Mouse (Mus musculus): ENCODE data around the gene Nab2. TPM values are rescaled to one million over a fixed set of nuclear protein-coding genes. Genes with fewer than 3 reads are reported as not detected.

Nab2 gene
- polyA plus RNA-seq, 1 experiment = 79.2 TPM

DNA sequence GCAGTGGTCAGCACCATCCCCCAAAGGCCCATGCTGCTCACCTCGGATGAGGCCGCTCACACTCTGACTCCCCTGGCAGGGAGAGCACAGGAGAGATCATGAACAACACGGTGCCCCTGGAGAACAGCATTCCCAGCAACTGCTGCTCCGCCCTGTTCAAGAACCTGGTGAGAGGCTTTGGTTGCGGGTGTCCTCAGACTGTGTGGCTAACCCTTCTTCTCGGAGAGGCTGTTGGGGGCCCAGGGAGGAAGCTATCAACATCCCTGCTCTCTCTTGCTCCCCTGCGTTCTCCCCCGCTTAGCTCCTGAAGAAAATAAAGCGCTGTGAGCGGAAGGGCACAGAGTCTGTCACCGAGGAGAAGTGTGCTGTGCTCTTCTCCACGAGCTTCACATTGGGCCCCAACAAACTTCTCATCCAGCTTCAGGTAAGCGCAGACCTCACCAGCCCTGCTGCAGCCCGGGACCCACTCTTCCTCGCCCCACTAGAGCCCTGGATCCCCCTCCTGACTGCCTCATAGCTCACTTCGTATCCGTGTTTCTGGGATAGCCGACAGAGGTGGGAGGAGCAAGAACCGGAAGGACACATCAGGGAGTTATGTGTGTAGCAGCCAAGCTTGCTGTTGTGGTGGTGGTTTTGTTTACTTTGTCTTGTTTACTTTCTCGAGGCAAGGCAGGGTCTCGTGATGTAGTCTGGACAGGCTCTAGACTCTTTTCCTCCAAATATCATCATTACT is 15.3 kb downstream of the Nab2 start:
- Histone ChIP-seq H3K36me3 (ENCODE audit: control insufficient read depth, insufficient read depth, low read length) (peaks cover 66% of the 10 kb centered on the region), H3K27ac (ENCODE audit: control insufficient read depth, insufficient read depth, low read length) (no peak overlapping the region), H3K4me1 (replicated peaks; ENCODE audit: control insufficient read depth, insufficient read depth, low read length) (peaks cover 9% of the 10 kb centered on the region), H3K27me3 (ENCODE audit: control insufficient read depth, insufficient read depth, low read length) (no peaks in the 10 kb centered on the region), H3K4me3 (ENCODE audit: control insufficient read depth, insufficient read depth, low read length) (no peak overlapping the region)
- no peak for DNase-seq
- 93% methylated on average over 21 of the region's 21 CpGs for WGBS
- TF ChIP-seq CTCF (IDR thresholded peaks at IDR 0.05; ENCODE audit: borderline replicate concordance, control insufficient read depth, extremely low read depth, insufficient read depth, low read length, poor library complexity) = no peak
- no peak for TF ChIP-seq POLR2A (IDR thresholded peaks at IDR 0.05; ENCODE audit: control insufficient read depth, extremely low read depth, insufficient read depth, low read length, poor library complexity)

DNA sequence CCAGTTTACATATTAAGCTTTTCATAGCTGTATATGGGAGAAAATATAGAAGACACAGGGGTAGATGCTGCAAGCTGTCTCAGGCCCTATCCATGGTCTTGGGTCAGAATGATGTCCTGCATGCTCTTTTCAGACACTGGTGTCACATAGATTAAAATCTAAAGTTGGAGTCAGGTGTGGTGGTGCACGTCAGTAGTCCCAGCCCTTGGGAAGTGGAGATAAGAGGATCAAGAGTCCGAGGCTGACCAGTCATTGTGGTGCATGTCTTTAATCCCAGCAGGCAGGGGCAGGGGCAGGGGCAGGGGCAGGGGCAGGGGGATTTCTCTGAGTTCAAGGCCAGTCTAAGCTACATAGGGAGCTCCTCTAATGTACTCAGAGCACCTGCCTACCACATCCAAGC is 22.6 kb downstream of the Nab2 start:
- Histone ChIP-seq H3K4me3 (ENCODE audit: control insufficient read depth, insufficient read depth, low read length) (no peak overlapping the region), H3K36me3 (ENCODE audit: control insufficient read depth, insufficient read depth, low read length) (peaks cover 27% of the 10 kb centered on the region), H3K27ac (ENCODE audit: control insufficient read depth, insufficient read depth, low read length) (no peak overlapping the region), H3K4me1 (replicated peaks; ENCODE audit: control insufficient read depth, insufficient read depth, low read length) (peaks cover 15% of the 10 kb centered on the region), H3K27me3 (ENCODE audit: control insufficient read depth, insufficient read depth, low read length) (no peaks in the 10 kb centered on the region)
- no peak for DNase-seq
- 95% methylated on average over 2 of the region's 2 CpGs for WGBS
- TF ChIP-seq POLR2A (IDR thresholded peaks at IDR 0.05; ENCODE audit: control insufficient read depth, extremely low read depth, insufficient read depth, low read length, poor library complexity) = no peak
- no peak for TF ChIP-seq CTCF (IDR thresholded peaks at IDR 0.05; ENCODE audit: borderline replicate concordance, control insufficient read depth, extremely low read depth, insufficient read depth, low read length, poor library complexity)

GRCm38 (mm10) chr10:127643553-127644238 is 24.7 kb downstream of the Nab2 start:
- under 1% methylated on average over 25 of the region's 25 CpGs for WGBS
- Histone ChIP-seq H3K27me3 (ENCODE audit: control insufficient read depth, insufficient read depth, low read length) (no peaks in the 10 kb centered on the region), H3K4me3 (ENCODE audit: control insufficient read depth, insufficient read depth, low read length) (peak overlapping the region; percentile 86), H3K36me3 (ENCODE audit: control insufficient read depth, insufficient read depth, low read length) (peaks cover 12% of the 10 kb centered on the region; the same call in 1 of the 2 replicates), H3K27ac (ENCODE audit: control insufficient read depth, insufficient read depth, low read length) (peak overlapping the region; percentile 92), H3K4me1 (replicated peaks; ENCODE audit: control insufficient read depth, insufficient read depth, low read length) (peaks cover 15% of the 10 kb centered on the region)
- TF ChIP-seq CTCF (IDR thresholded peaks at IDR 0.05; ENCODE audit: borderline replicate concordance, control insufficient read depth, extremely low read depth, insufficient read depth, low read length, poor library complexity) (no peak), POLR2A (IDR thresholded peaks at IDR 0.05; ENCODE audit: control insufficient read depth, extremely low read depth, insufficient read depth, low read length, poor library complexity) (no peak)
- DNase-seq = peak; percentile 86

DNA sequence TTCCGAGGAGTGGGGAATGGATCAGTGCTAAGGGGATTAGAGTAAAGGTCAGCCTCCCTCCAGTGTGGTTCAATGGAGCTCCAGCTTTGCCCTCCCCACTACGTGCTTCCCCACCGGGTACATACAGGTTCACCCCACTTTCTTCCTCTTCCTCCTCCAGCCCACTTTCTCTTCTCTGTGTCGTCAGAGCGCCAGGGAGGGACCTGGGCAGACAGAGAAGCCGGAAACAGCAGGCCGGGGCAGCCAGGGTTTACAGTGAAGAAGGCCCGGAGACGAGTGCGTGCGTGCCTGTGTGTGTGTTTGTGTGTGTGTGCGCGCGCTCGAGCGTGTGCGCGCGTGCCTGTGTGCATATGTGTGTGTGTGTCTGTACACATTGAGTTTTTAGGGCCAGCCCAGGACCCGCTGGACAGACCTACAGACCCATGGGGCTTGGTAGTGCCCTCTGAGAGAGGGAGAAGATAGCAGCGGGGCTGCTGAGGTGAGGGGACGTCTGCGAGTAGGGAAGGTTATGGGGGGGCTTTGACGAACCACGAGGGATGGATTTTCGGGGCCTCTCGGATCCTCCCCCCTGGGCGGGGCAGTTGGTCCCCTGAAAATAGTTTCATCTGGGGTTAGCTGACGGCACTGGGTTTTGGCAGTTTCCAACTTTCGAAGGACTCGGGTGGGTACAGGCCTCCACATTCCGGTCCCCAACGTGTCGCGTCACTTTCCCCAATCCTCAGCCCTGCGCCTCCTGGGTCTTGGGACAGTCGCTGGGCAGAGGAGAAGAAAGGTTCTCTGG is 25.4 kb downstream of the Nab2 start, which contains the start of gene Stat6:
Gene Stat6 (plus strand): TSS at position 215 of the 781 bp plus-strand sequence.
- DNase-seq = peak; percentile 88
- peak within 1 kb of the TSS; percentile 86 for H3K4me3 ChIP-seq (ENCODE audit: control insufficient read depth, insufficient read depth, low read length)
- peaks cover 15% of the 10 kb centered on the region for H3K4me1 ChIP-seq (replicated peaks; ENCODE audit: control insufficient read depth, insufficient read depth, low read length)
- under 1% methylated on average over 37 of the region's 37 CpGs for WGBS
- TF ChIP-seq CTCF (IDR thresholded peaks at IDR 0.05; ENCODE audit: borderline replicate concordance, control insufficient read depth, extremely low read depth, insufficient read depth, low read length, poor library complexity) = no peak
- peak; percentile 79; the same call in 1 of the 2 replicates for TF ChIP-seq POLR2A (IDR thresholded peaks at IDR 0.05; ENCODE audit: control insufficient read depth, extremely low read depth, insufficient read depth, low read length, poor library complexity)
- H3K36me3 ChIP-seq (ENCODE audit: control insufficient read depth, insufficient read depth, low read length) = peaks cover 8% of the 10 kb centered on the region; the same call in 1 of the 2 replicates
- H3K27ac ChIP-seq (ENCODE audit: control insufficient read depth, insufficient read depth, low read length) = peak within 1 kb of the TSS; percentile 92
- H3K27me3 ChIP-seq (ENCODE audit: control insufficient read depth, insufficient read depth, low read length) = no peaks in the 10 kb centered on the region

DNA sequence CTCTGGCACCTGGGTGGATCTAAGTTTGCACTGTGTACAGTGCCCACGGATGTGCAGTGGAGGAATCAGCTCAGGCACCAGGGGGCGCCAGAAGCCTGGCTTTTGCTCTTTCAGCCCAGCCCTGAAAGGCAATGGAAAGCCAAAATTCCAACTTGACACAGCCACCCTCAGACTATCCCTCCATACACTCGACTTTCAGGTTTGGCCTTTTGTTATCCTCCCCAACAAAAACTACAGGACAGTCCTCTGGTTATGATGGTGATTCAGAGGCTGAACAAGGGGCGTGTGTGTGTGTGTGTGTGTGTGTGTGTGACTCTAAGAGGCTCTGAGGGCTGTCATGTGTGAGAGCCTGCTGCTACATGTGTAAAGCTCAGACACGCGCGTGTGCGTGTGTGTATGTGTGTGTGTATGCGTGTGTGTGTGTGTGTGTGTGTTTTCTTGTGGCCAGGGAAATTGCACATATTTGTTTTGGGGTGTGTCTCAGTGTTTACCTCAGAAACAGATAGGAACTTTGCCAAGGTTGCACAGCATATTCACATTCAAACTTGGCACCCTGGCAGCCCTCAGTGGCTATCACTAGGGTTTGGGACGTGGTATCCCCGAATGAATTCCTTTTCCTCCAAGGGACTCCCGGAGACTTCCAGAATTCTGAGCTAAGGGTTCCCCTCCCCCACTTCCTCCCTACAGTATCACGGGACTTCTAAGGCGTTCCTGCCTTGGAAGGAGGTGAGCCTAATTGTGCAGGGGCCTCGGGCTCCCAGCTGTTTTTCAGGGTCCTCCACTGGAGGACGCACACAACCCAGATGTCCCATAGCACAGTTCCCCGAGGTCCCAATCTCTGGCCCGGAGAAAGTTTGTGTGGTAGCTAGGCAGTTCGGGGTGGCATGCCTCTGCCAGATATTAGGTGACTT is 26.3 kb downstream of the Nab2 start:
- no peaks in the 10 kb centered on the region for H3K27me3 ChIP-seq (ENCODE audit: control insufficient read depth, insufficient read depth, low read length)
- under 1% methylated on average over 19 of the region's 19 CpGs for WGBS
- H3K36me3 ChIP-seq (ENCODE audit: control insufficient read depth, insufficient read depth, low read length) = no peaks in the 10 kb centered on the region
- H3K4me3 ChIP-seq (ENCODE audit: control insufficient read depth, insufficient read depth, low read length) = peak overlapping the region; percentile 86
- DNase-seq = peak; percentile 89
- TF ChIP-seq CTCF (IDR thresholded peaks at IDR 0.05; ENCODE audit: borderline replicate concordance, control insufficient read depth, extremely low read depth, insufficient read depth, low read length, poor library complexity) (peak; percentile 92), POLR2A (IDR thresholded peaks at IDR 0.05; ENCODE audit: control insufficient read depth, extremely low read depth, insufficient read depth, low read length, poor library complexity) (no peak)
- H3K4me1 ChIP-seq (replicated peaks; ENCODE audit: control insufficient read depth, insufficient read depth, low read length) = peaks cover 15% of the 10 kb centered on the region
- H3K27ac ChIP-seq (ENCODE audit: control insufficient read depth, insufficient read depth, low read length) = peak overlapping the region; percentile 92
